Mouse (Mus musculus) heart, postnatal 14 days (tissue): ENCODE data around the gene Btbd16. TPM values are rescaled to one million over a fixed set of nuclear protein-coding genes. Genes with fewer than 3 reads are reported as not detected.
A peak's percentile ranks its signal among the peaks of the same experiment; 100 is the strongest.

ENCODE experiments used
- DNase-seq, 2 experiments: peaks; one replicate each; pipeline ENCODE4 v3.0.0; 2021 to 2022
- intact Hi-C: fragments of 180-260 bp; cut with DNase I; formaldehyde crosslinking; loops from one replicate; pipeline ENCODE4 v1.15.1; 2025
- long read RNA-seq, 2 experiments: library from polyadenylated mRNA; stranded (forward); transcript quantifications; one replicate each; pipeline ENCODE4 v2.0.0; 2021
- total RNA-seq, 2 experiments: library from RNA; stranded (reverse); gene quantifications; 2 replicates each; pipeline ENCODE4 v1.2.3; 2021

The Btbd16 gene
- under 1 TPM in 1 of 2 experiments, not detected in 1; 0.12 TPM for total RNA-seq
- long read RNA-seq, experiment 1, result 0 reads
- long read RNA-seq, experiment 2, result 0 reads

DNA sequence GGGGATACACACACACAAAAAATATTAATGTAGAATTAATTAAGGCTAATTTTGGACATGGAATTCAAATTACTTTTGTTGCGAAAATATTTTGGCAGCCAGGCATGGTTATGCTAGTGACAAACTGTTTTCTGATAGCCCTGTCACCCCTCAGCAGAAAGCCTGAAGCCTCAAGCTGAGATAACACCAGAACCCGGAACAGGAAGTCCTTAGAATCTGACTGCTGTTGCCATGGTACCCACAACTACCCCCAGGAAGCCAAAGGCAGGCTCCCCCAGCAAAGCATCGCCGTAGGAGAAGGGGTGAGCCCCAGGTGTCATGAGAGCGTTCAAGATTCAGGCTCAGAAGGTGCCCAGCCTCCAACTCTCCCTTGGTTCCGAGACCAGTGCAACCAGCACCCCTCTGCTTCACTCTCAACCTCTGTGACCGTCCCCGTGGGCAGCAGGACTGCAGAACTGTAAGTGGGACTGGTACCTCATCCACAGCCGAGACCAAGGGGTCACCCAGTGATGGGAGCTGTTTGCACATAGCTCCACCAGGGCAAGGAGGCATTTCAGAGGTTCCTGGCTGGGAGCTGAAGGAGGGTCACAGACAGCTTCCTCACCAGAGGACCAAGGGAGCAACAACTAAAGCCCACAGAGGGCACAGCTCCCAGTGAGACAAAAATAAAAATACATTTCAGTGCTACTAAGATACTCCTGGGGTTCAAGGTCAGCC is at the start of gene Btbd16:
TSS of gene Btbd16 (plus strand) at position 156 of the 717 bp plus-strand sequence.
- DNase-seq, result no peak
- intact Hi-C loops, result loop anchor here (1.0 kb wide), 1 partner anchor 140 kb away; no protein-coding TSS in a partner anchor

DNA sequence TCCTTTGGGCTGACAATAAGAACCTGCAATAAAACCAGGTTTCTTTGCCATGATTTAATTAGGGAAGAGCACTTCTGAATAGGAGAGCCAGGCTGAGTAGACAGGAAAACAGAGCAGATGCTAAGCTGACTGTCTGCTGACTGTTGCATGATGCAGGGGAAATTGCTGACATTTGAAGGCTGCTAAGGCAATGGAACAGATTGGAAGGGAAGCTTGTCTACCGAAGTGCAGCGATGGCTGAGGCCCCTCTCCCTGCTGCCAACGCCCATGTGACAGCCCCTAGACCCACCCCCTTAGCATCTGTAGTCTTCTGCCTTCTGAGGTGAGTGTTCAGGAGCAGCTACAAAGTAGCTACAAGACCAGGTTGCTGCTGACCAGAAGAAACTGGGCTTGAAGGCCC is 47.7 kb upstream of the Btbd16 start:
- intact Hi-C loops, result loop anchor here (5.0 kb wide), 1 partner anchor 34 kb away; no protein-coding TSS in a partner anchor
- no peak for DNase-seq

DNA sequence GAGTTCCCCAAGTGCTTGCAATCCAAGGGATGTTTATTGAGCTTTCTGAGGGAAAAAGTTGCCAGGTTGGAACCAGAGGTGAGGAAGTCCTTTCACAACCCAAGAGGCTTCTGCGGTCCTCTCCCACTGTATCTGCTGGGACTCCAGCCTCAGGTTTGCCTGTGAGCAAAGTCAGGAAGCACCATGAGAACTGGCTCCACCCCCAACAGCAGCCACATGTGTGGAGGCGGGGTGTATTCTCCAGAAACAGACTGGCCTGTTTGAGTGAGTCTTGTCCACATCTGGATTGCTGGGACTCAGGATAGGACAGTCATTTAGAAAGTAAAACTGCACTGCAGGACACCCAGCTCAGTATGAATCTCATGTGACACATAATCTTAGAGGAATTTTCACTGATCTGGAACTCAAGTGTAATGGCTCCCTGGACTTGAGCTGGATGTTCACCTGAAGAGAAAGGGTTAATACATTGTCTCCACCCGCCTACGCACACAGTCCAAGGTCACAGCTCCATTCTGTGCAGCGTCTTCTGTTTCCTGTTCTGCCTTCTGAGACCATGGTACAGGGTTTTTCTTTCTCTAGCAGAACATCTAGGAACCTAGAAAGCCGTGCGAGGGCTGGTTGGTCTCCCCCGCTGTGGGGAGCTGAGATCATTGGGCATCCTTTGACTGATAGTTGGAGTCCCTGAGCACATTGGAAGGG is 47.0 kb upstream of the Btbd16 start:
- peak; percentile 27 to 32 for DNase-seq
- intact Hi-C loops, result loop anchor here (5.0 kb wide), 1 partner anchor 35 kb away; no protein-coding TSS in a partner anchor

DNA sequence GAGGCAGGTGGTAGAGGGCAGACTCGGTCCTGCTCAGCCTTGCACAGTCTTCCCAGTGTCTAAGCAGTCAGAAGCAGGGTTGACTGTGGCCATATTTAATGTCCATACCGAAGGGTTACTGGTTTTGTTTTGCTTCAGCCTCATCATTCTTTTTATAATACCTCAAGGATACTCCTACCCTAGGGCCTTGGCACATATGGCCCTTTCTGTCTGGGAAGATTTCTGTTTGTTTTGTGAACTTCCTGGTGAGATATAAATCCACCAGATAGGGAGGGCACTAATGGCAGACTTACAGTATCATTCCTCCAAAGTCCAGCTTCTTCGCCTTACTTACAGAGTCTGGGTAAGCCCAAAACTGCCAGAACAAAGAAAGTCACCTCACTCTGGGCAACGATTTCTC is 46.3 kb upstream of the Btbd16 start:
- intact Hi-C loops, result loop anchor here (5.0 kb wide), 1 partner anchor 35 kb away; no protein-coding TSS in a partner anchor
- DNase-seq, result no peak

DNA sequence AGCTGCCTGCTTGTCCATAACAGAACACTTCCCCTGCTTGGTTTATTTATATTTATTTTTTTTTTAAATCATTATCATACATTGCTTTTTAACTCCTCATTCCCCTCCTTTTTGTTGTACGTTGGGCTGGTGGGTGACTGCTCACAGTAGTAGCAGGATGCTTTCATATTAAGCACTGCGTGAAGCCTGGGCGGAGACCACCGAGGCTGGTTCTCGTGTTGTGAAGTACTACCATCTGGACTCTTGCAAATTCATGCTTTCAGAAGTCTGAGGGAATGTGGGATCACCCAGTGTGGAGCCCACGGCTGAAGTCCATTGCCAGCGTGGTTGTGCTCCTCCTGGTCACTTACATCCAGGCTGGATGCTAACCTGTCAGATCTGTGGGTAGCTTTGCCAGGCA is 42.1 kb upstream of the Btbd16 start:
- DNase-seq, result no peak
- intact Hi-C loops, result no loop called here

DNA sequence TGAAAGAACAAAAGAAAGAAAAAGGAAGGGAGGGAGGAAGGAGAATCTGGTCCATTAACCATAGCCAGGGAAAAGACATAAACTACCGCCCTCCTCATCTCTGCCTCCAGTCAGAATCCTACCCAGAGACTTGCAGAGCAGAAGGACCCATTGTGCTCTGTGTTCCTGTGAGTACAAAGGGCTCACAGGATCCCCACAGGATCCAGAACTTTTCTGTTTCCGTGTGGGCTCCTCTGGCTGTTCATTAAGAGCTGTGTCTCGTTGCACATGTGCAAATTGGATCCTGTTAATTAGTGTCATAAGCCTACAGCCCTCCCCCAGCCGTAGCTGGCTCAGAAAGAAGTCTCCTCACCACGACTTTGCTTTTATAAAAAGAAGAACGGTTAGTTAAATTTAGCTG is 41.0 kb upstream of the Btbd16 start:
- intact Hi-C loops, result no loop called here
- DNase-seq, result no peak

DNA sequence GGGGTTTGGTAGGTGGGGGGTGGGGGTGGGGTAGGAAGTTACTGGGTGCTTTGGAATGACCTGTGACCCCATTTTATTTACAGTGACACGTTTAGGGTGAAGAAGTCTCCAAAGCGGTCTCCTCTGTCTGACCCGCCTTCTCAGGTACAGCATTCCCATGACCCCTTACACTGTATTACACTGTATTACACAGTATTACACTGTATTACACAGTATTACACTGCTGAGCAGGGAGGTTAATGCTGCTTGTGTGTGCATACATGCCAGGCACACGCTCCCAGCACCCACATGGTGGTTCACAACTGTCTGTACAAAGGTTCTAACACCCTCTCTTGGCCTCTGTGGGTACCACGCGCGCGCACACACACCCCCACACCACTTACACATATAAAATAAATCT is 40.4 kb upstream of the Btbd16 start:
- intact Hi-C loops, result no loop called here
- DNase-seq, result no peak

DNA sequence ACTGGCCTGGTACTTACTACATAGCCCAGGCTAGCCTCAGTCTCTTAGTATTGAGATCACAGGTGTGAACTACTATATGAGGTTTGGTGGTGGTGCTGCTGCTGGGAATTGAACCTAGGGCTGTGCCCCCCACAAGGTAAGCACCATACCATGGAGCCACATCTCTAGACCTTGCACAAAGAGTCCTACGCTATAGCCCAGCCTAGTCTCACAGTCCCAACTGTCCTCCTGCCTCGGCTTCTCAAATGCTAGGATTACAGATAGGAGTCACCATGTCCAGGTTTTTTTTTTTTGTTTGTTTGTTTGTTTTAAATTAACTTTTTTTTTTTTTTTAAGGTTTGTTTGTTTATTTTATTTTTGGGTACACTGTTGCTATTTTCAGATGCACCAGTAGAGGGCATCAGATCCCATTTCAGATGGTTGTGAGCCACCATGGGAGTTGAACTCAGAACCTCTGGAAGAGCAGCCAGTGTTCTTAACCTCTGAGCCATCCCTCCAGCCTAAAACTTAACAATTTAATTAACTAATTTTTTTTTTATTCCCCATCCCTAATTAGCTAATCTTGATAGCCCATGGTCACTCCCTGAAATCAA is 39.6 kb upstream of the Btbd16 start:
- intact Hi-C loops, result no loop called here
- DNase-seq, result no peak

DNA sequence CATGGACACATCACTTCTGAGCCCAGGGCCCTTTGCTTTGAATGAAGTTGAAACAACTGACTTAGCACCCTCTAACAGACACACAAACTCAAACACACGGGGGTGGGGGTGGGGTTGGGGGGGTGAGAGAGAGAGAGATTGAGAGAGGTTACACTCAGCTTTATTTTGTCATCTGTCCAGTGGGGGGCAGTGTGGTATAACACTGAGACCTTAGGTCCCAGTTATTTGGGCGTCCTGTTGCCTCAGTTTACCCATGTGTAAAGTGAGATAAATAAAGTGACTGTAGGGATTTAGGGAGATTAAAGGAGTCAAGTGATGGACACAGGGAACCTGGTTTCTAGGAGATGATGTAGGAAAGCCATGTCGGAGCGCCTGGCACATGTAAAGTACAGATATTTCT is 32.8 kb upstream of the Btbd16 start:
- no peak for DNase-seq
- intact Hi-C loops, result no loop called here

DNA sequence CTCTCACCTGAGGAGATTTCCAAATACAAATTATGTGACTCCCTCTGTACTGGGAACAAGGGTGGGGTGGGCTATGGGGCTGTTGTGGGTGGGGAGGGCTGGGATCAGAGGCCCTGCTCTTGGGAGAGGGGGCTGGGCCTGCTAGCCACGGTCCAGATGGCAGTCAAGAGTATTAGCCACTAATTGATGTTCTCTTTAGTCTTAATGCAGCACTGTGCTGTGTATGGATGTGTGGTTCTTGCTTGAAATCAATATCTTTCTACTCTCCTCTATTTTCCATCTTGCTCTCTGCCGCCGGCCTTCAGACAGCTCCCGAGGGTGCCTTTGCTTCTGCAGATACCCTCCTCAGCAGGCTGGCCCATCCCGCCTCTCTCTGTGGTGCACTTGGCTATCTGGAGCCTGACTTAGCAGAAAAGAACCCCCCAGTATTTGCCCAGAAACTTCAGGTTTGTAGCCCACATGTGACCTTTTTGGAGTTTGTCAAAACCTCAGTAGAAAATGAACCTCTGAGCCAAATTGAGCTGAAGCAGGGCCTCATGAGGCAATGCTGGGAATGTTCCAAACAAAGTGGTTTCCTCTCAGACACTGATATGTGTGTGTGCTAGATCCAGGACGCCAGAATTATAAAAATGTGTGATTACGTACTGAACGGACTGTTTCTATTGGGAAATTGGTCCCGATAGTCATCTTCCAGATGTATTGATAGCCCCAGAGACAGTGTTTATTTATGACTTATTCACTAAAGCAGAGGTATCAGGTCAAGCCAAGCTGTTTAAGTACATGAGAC is 30.4 kb upstream of the Btbd16 start:
- intact Hi-C loops, result no loop called here

DNA sequence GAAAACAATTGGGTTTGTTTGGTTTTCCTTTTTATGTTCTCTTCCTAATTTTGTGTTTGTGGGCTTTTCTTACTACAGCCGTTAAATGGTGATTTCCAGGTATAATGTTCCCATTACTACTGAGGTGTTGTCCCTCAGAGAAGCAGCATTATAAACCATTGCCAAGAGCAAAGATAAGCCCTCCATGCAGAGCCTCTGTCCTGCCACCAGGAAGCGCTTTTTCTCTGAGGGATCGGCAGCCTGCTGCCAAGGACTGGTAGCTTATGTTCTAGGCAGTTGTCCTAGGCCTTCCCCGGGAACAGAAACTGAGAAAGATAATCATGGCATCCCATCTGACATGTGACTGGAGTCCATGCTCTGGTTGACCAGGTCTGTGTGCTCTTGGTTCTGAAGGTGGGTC is 24.7 kb upstream of the Btbd16 start:
- intact Hi-C loops, result no loop called here
- DNase-seq, result no peak

More for the DNA sequence above, 30.4 kb upstream of the Btbd16 start:
- no peak for DNase-seq

DNA sequence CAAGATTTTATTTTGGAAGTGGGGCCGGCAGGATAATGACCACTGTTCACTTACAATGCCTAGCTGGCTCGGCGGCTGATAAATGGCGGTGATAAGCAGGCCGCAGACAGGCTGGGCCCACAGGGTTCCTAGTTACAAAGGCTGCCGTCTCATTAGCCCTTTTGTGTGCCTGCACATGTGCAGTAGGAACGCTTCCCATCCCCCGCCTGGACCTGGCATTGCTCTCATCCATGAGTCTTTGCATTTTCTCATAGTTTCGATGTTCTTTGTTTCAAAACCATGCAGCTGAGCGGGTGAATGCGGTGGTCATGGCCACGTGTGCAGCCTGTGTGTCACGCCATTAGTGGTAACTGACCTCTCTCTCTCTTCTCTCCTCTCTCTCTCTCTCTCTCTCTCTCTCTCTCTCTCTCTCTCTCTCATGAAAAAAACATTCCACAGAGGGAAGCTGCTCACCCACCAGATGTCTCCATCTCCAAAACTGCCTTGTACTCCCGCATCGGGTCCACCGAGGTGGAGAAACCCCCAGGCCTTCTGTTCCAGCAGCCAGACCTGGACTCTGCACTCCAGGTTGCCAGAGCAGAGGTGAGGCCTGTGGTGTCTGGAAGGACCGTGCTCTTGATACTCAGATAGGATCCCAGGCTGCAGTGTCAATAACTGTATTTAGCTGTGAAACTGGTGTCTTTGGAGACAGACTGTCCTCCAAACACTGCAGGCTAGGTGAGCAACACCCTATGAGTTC is 22.9 kb upstream of the Btbd16 start:
- DNase-seq, result no peak
- intact Hi-C loops, result no loop called here

DNA sequence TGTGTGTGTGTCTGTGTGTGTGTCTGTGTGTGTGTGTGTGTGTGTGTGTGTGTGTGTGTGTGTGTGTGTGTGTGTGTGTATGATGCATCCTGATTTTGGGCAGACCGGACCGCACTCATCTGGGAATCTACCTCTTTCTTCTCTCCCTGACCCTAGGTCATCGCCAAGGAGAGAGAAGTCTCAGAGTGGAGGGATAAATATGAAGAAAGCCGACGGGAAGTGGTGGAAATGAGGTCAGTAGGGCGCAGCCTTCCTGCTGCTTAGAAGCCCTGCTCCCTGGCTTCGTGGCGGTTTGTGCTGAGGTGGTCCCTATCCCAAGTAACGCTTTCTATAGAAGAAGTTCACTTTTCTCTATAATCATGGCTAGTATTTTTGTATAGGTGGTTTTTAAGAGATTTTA is 22.2 kb upstream of the Btbd16 start:
- DNase-seq, result no peak
- intact Hi-C loops, result no loop called here

DNA sequence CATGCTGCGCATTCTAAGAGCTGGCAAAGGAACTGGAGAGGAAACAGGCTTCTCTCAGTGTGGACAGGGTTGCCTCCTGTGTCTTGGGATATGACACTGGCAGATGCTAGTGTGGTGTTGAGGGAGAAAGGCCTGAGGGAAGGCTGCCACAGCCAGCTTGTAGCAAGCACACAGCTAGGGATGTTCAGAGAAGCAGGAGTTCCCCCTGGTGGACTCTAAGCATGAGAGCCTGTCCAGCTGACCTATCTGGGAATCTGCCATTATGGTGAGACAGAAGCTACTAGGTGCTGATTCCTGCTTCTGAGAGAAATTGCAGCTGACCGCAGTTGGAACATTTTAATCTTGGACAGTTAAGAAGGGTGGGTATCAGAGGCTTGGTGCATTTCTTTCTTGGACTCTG is 19.1 kb upstream of the Btbd16 start:
- DNase-seq, result peak in 1 of 2 experiments; percentile 53
- intact Hi-C loops, result loop anchor here (2.0 to 5.0 kb wide), 2 partner anchors 82 to 147 kb away; no protein-coding TSS in a partner anchor

DNA sequence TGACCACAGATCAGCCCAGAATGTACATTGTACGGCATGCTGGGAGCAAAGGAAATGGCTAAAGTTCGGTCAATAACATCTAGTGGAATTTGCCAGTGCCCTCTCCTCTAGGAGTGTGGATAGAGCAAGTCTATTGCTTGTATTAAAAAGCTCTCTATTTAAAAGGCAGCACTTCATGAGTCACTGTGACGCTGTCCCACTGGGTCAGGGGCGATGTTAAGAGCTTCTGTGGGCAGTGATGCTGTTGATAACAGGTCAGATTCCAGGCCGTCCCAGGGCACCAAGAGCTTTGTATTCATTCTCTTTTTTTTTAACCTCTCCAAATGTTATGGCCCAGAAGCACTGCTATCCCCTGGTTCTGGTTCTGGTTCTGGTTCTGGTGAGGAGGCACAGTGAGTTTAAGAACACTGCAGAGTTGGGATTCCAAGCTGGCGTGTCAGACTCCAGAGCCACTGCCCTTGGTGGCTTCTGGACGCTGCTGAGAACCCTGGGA is 17.5 kb upstream of the Btbd16 start:
- intact Hi-C loops, result loop anchor here (5.0 kb wide), 1 partner anchor 149 kb away; no protein-coding TSS in a partner anchor

DNA sequence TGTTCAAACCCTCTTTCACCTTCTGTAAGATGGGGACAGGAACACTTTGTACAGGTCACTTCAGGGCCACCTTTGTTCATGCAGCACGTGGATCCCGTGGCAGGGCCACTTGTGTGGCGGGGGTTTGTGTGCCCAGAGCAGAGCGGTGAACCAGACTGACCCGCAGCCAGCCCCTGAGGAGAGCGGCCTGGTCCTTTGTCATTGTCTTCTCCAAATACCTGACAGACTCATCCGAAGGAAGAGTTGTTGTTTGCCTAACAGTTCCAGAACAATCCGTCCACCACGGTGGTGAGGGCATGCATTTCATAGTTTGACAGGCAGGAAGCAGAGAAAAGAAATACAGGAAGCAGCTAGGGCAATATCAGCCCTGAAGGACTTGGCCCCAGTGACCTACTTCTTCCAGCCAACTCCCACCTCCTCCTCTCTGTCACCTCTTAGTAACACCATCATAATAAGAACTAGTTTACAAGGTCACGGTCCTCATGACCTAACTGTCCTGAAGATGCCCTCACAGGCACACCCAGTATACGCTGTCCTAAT is 16.5 kb upstream of the Btbd16 start:
- intact Hi-C loops, result loop anchor here (5.0 kb wide), 1 partner anchor 150 kb away; no protein-coding TSS in a partner anchor
- no peak for DNase-seq

More for the DNA sequence above, 17.5 kb upstream of the Btbd16 start:
- DNase-seq, result no peak

DNA sequence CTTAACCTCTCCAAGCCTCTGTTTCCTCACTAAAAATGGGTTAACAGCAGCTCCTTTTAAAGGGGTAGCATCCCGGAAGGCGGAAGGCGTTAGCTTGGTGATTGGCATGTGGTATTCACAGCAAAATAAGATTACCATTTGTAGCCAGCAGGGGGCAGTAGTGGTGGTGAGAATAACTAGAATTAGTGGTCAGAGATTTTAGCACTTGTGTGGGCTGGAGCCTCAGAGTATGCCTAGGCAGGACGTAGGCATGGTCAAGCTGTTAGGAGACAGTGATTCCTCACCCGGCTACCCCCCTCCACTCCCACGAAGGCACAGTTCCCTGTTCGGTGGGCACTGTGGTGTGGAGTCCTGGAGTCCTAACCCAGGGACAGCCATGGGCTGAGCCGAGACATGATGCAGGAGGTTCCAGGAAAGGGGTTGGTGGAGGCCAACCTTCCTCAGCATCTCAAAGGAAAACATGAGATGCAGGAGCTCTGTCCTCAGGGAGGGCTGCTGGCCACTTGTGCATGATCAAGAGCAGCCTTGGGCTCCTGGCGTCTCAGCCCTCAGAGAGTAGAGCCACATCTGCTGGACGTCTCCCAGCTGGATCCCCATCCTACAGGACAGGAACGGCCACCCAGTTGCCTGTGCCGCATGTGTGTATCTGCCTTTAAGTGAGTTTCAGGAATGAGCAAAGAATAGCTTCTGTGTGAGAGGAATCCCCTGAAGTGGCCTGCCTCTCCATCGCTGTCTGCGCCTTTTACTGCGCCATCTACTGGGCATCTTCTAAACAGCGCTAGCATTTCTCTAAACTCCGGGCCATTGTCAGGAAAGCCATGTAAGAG is 11.6 kb upstream of the Btbd16 start:
- intact Hi-C loops, result loop anchor here (2.0 to 5.0 kb wide), 2 partner anchors 89 to 230 kb away; no protein-coding TSS in a partner anchor

DNA sequence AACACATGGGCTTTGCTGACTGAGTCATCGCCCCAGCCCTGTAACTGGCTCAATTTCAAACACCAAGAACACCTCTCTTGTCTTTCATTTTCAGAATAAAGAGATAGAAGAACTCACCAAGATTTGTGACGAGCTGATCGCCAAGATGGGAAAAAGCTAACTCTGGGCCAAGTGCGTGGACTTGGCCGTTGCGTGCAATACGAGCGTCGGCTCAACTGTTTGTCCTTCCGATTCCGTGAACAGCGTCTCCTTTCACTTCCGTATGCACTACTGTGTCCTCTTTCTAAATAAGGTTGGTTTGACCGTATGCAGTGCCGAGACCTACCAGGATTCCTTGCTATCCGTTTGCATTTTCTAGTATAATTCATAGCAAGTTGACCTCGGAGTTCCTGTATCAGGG is 9.7 kb upstream of the Btbd16 start:
- intact Hi-C loops, result loop anchor here (5.0 kb wide), 1 partner anchor 232 kb away; no protein-coding TSS in a partner anchor
- DNase-seq, result no peak

More for the DNA sequence above, 11.6 kb upstream of the Btbd16 start:
- DNase-seq, result peak; percentile 64 to 78
